Mouse (Mus musculus) forebrain, embryonic 16.5 days (tissue): ENCODE measurements around the gene Syncrip. TPM values are rescaled to one million over a fixed set of nuclear protein-coding genes. Genes with fewer than 3 reads are reported as not detected.

ENCODE experiments used
- ATAC-seq: fragments of 200-750 bp; cut with Nextera tagmentation; 2 replicates; pipeline ENCODE4 v1.8.0; 2017; ENCODE audit warnings: mild to moderate bottlenecking, moderate library complexity
- H3K27ac ChIP-seq: fragments of 300-500 bp; sonication (generic); 2 replicates; pipeline ENCODE4 v1.5.1; 2014; ENCODE audit warnings: low read length, control low read depth
- H3K27me3 ChIP-seq: fragments of 300-500 bp; sonication (generic); replicated peaks from 2 replicates; pipeline ENCODE4 v1.6.1; 2014; ENCODE audit warnings: low read length; ENCODE audit not compliant: control insufficient read depth, insufficient read depth
- H3K36me3 ChIP-seq: fragments of 300-500 bp; sonication (generic); 2 replicates; pipeline ENCODE4 v1.6.1; 2014; ENCODE audit not compliant: control insufficient read depth, insufficient read depth
- H3K4me1 ChIP-seq: fragments of 300-500 bp; sonication (generic); replicated peaks from 2 replicates; pipeline ENCODE4 v1.6.1; 2014; ENCODE audit warnings: low read length; ENCODE audit not compliant: control insufficient read depth, insufficient read depth
- H3K4me2 ChIP-seq: fragments of 300-500 bp; sonication (generic); 2 replicates; pipeline ENCODE4 v1.6.1; 2014; ENCODE audit warnings: mild to moderate bottlenecking, low read length, control low read depth
- H3K4me3 ChIP-seq: fragments of 300-500 bp; sonication (generic); replicated peaks from 2 replicates; pipeline ENCODE4 v1.5.1; 2014; ENCODE audit warnings: mild to moderate bottlenecking, low read length, control low read depth
- H3K9ac ChIP-seq: fragments of 300-500 bp; sonication (generic); replicated peaks from 2 replicates; pipeline ENCODE4 v1.6.1; 2014; ENCODE audit warnings: low read depth, low read length, control low read depth
- H3K9me3 ChIP-seq: fragments of 300-500 bp; sonication (generic); 2 replicates; pipeline ENCODE4 v1.6.1; 2016; ENCODE audit warnings: low read length; ENCODE audit not compliant: control insufficient read depth
- WGBS: fragments of 180-500 bp; shearing (Covaris S2); extraction: QIAGEN DNeasy Blood & Tissue Kit; methylation state at CpG from one replicate; pipeline ENCODE4 v1.1.7; 2014; 5-methylcytosine and 5-hydroxymethylcytosine counted together
- polyA plus RNA-seq: library from polyadenylated mRNA; unstranded; fragments of >200 nt; fragmentation: Nextera tagmentation; extraction: Ambion mirVana; gene quantifications from 2 replicates; pipeline ENCODE4 v1.2.1, GENCODE M21; 2015

Gene Syncrip
- polyA plus RNA-seq, 1 experiment from 2014 or later, result 122 TPM

GRCm38 (mm10) chr9:88522569-88523334 lies 40.4 kb upstream of the Syncrip start:
- Histone ChIP-seq H3K4me1 (peaks cover 22% of the 10 kb centered on the region), H3K27me3 (no peaks in the 10 kb centered on the region), H3K36me3 (no peaks in the 10 kb centered on the region; the same call in 1 of the 2 replicates), H3K27ac (peak overlapping the region; percentile 98), H3K4me2 (peak overlapping the region; percentile 88), H3K9ac (peak overlapping the region; percentile 97), H3K9me3 (no peaks in the 10 kb centered on the region), H3K4me3 (peak overlapping the region; percentile 94)
- ATAC-seq, result peak; percentile 88
- WGBS, result under 1% methylated on average over 69 of the region's 69 CpGs

GRCm38 (mm10) chr9:88521961-88522568 lies 39.7 kb upstream of the Syncrip start:
- under 1% methylated on average over 10 of the region's 10 CpGs for WGBS
- Histone ChIP-seq H3K4me2 (peak overlapping the region; percentile 72), H3K27ac (peak overlapping the region; percentile 98), H3K4me3 (peak overlapping the region; percentile 94), H3K9me3 (no peaks in the 10 kb centered on the region), H3K36me3 (no peaks in the 10 kb centered on the region; the same call in 1 of the 2 replicates), H3K4me1 (peaks cover 22% of the 10 kb centered on the region), H3K9ac (peak overlapping the region; percentile 97), H3K27me3 (no peaks in the 10 kb centered on the region)
- ATAC-seq, result peak; percentile 2; the same call in 1 of the 2 replicates

GRCm38 (mm10) chr9:88520849-88521483 lies 38.6 kb upstream of the Syncrip start:
- Histone ChIP-seq H3K4me1 (peaks cover 22% of the 10 kb centered on the region), H3K4me2 (peak overlapping the region; percentile 72), H3K4me3 (peak overlapping the region; percentile 94), H3K27me3 (no peaks in the 10 kb centered on the region), H3K36me3 (no peaks in the 10 kb centered on the region; the same call in 1 of the 2 replicates), H3K27ac (no peak overlapping the region), H3K9ac (peak overlapping the region; percentile 97), H3K9me3 (no peaks in the 10 kb centered on the region)
- ATAC-seq, result no peak
- WGBS, result 24% methylated on average over 4 of the region's 4 CpGs

DNA sequence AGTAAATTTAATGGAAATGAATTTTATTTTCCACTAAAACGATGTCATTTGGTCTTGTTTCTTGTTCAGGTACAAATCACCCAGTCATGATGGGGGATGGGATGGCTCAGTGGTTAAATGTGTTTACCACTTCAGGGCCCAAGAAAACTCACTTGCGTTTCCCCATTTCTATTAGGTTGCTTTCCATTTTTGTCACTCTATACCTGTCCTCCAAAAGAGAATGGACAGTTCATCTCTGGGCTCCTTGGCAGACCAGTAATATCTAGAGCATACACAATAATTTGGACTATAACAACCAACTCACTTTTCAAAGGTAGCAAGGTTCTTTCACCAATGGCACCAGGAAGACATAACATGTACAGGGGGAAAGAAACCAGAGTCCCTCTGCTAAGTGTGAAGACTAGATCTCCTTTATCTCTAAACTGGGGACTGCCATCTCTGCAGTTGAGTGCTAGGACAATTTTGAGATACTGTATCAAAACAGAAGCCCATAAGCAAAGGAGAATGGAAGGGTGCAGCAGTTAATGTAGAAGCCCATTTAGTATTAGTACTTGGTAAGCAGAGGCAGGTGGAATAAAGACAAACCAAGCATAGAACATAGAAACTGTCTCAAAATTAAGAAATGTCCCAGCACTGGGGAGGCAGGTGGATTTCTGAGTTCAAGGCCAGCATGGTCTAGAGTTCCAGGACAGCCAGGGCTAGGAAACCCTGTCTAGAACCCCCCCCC lies 37.9 kb upstream of the Syncrip start:
- Histone ChIP-seq H3K4me2 (peak overlapping the region; percentile 72), H3K9ac (peak overlapping the region; percentile 97; the same call in 1 of the 2 replicates), H3K27ac (no peak overlapping the region), H3K4me1 (peaks cover 22% of the 10 kb centered on the region), H3K27me3 (no peaks in the 10 kb centered on the region), H3K36me3 (no peaks in the 10 kb centered on the region; the same call in 1 of the 2 replicates), H3K9me3 (no peaks in the 10 kb centered on the region), H3K4me3 (peak overlapping the region; percentile 94)
- WGBS, result 32% methylated on average over 2 of the region's 2 CpGs
- ATAC-seq, result no peak

- H3K36me3 ChIP-seq, result no peaks in the 10 kb centered on the region; the same call in 1 of the 2 replicates
- H3K27me3 ChIP-seq, result no peaks in the 10 kb centered on the region
- H3K9ac ChIP-seq, result no peak overlapping the region
- H3K27ac ChIP-seq, result no peak overlapping the region
- H3K4me1 ChIP-seq, result peaks cover 22% of the 10 kb centered on the region
- H3K4me3 ChIP-seq, result no peak overlapping the region
- H3K4me2 ChIP-seq, result peak overlapping the region; percentile 16; the same call in 1 of the 2 replicates
- H3K9me3 ChIP-seq, result no peaks in the 10 kb centered on the region
- ATAC-seq, result no peak
These were observed 37.2 kb upstream of the Syncrip start for GRCm38 (mm10) chr9:88519390-88520121.

DNA sequence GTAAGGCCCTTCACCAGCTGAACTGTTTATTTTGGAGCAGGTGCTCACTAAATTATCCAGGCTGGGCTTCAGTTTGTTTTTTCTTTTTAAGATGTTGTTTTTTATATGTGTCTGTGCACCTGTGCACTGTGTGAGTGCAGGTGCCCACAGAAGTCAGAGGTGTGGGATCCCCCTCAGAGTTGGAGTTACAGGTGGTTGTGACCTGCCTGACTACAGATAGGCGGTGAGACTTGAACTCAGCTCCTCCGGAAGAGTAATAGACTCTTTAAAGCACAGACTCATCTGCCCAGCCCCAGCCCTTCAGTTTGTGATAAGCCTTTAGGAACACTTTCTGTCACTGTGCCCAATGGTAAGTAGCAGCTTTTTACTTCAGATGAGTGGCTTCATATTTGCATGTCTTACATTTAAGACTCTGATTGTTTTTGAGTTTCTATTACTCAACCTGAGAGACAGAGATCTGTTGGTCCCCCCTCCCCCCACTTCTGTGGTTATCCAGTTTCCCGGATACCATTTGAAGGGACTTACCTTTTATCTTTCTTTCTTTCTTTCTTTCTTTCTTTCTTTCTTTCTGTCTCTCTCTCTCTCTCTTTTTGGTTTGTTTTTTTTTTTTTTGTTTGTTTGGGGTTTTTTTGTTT lies 34.1 kb upstream of the Syncrip start:
- H3K36me3 ChIP-seq, result no peaks in the 10 kb centered on the region; the same call in 1 of the 2 replicates
- WGBS, result 92% methylated on average over 3 of the region's 3 CpGs
- H3K4me1 ChIP-seq, result peaks cover 19% of the 10 kb centered on the region
- H3K9ac ChIP-seq, result no peak overlapping the region
- ATAC-seq, result no peak
- H3K27me3 ChIP-seq, result no peaks in the 10 kb centered on the region
- no peaks in the 10 kb centered on the region for H3K9me3 ChIP-seq
- H3K4me3 ChIP-seq, result no peak overlapping the region
- no peak overlapping the region for H3K4me2 ChIP-seq
- H3K27ac ChIP-seq, result no peak overlapping the region

DNA sequence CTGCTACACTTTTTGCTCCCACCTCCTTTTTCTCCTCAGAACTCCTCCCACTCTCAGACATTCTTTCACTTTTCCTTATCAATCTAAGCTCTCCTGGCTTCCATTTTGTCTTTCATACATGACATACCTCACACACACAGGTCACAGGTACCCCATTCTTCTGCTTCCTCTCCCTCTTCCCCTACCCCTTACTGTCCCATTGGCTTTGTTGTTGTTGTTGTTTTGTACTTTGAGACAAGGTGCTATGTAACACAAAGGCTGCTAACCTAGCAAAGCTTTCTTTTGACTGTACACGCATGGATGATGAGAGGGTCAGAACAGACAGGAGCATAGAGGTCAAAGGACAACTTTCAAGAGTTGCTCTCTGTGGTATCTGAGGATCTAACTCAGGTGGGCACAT lies 33.2 kb upstream of the Syncrip start:
- Histone ChIP-seq H3K4me2 (no peak overlapping the region), H3K36me3 (no peaks in the 10 kb centered on the region; the same call in 1 of the 2 replicates), H3K9ac (no peak overlapping the region), H3K4me1 (peaks cover 13% of the 10 kb centered on the region), H3K27ac (no peak overlapping the region), H3K27me3 (no peaks in the 10 kb centered on the region), H3K9me3 (no peaks in the 10 kb centered on the region), H3K4me3 (no peak overlapping the region)
- no peak for ATAC-seq
- 82% methylated on average over 1 of the region's 1 CpGs for WGBS

- no peak overlapping the region for H3K9ac ChIP-seq
- no peaks in the 10 kb centered on the region for H3K36me3 ChIP-seq
- H3K27me3 ChIP-seq, result no peaks in the 10 kb centered on the region
- no peaks in the 10 kb centered on the region for H3K9me3 ChIP-seq
- WGBS, result 87% methylated on average over 6 of the region's 6 CpGs
- no peak overlapping the region for H3K27ac ChIP-seq
- H3K4me3 ChIP-seq, result no peak overlapping the region
- ATAC-seq, result no peak
- H3K4me2 ChIP-seq, result no peak overlapping the region
- no peaks in the 10 kb centered on the region for H3K4me1 ChIP-seq
These were observed 19.5 kb upstream of the Syncrip start for GRCm38 (mm10) chr9:88501846-88502245.
